Mouse (Mus musculus): ENCODE results near the gene Etl4. TPM values are rescaled to one million over a fixed set of nuclear protein-coding genes. Genes with fewer than 3 reads are reported as not detected.
A peak's percentile ranks its signal among the peaks of the same experiment; 100 is the strongest.

Gene Etl4
- polyA plus RNA-seq, 1 experiment from 2014 or later = 27.7 TPM

GRCm38 (mm10) chr2:20747723-20748122 lies 838.1 kb downstream of the Etl4 start:
- no peak for ATAC-seq

GRCm38 (mm10) chr2:20748481-20748880 lies 838.9 kb downstream of the Etl4 start:
- no peak for ATAC-seq
- H3K4me1 ChIP-seq (ENCODE audit: control insufficient read depth, insufficient read depth, low read length) = peaks cover 10% of the 10 kb centered on the region
- 0 out of 2 replicates have a peak, but pooled peaks cover 2% of the 10 kb centered on the region for H3K36me3 ChIP-seq (ENCODE audit: control insufficient read depth, insufficient read depth, low read length)
- H3K27me3 ChIP-seq (replicated peaks; ENCODE audit: control insufficient read depth, insufficient read depth, low read length) = no peaks in the 10 kb centered on the region
- no peaks in the 10 kb centered on the region for H3K9me3 ChIP-seq (ENCODE audit: control insufficient read depth, low read length)
- H3K4me2 ChIP-seq (ENCODE audit: low read depth, low read length) = no peak overlapping the region
- no peak overlapping the region for H3K9ac ChIP-seq (ENCODE audit: low read depth, low read length)
- 67% methylated on average over 1 of the region's 1 CpGs for WGBS
- H3K27ac ChIP-seq (ENCODE audit: low read length) = no peak overlapping the region
- H3K4me3 ChIP-seq (ENCODE audit: low read length) = no peak overlapping the region

More at GRCm38 (mm10) chr2:20747723-20748122, 838.1 kb downstream of the Etl4 start:
- H3K27me3 ChIP-seq (replicated peaks; ENCODE audit: control insufficient read depth, insufficient read depth, low read length) = no peaks in the 10 kb centered on the region
- H3K4me2 ChIP-seq (ENCODE audit: low read depth, low read length) = no peak overlapping the region
- 0 out of 2 replicates have a peak, but pooled peaks cover 2% of the 10 kb centered on the region for H3K36me3 ChIP-seq (ENCODE audit: control insufficient read depth, insufficient read depth, low read length)
- WGBS = 57% methylated on average over 1 of the region's 1 CpGs
- H3K9me3 ChIP-seq (ENCODE audit: control insufficient read depth, low read length) = no peaks in the 10 kb centered on the region
- H3K4me3 ChIP-seq (ENCODE audit: low read length) = no peak overlapping the region
- peaks cover 5% of the 10 kb centered on the region for H3K4me1 ChIP-seq (ENCODE audit: control insufficient read depth, insufficient read depth, low read length)
- H3K9ac ChIP-seq (ENCODE audit: low read depth, low read length) = no peak overlapping the region
- no peak overlapping the region for H3K27ac ChIP-seq (ENCODE audit: low read length)

- Histone ChIP-seq H3K9ac (ENCODE audit: low read depth, low read length) (no peak overlapping the region), H3K36me3 (ENCODE audit: control insufficient read depth, insufficient read depth, low read length) (0 out of 2 replicates have a peak, but pooled peaks cover 2% of the 10 kb centered on the region), H3K27ac (ENCODE audit: low read length) (no peak overlapping the region), H3K4me3 (ENCODE audit: low read length) (no peak overlapping the region), H3K4me1 (ENCODE audit: control insufficient read depth, insufficient read depth, low read length) (peaks cover 10% of the 10 kb centered on the region), H3K4me2 (ENCODE audit: low read depth, low read length) (no peak overlapping the region), H3K27me3 (replicated peaks; ENCODE audit: control insufficient read depth, insufficient read depth, low read length) (no peaks in the 10 kb centered on the region), H3K9me3 (ENCODE audit: control insufficient read depth, low read length) (no peaks in the 10 kb centered on the region)
- ATAC-seq = no peak
- 83% methylated on average over 3 of the region's 3 CpGs for WGBS
These were observed 840.1 kb downstream of the Etl4 start for GRCm38 (mm10) chr2:20749687-20750086.

GRCm38 (mm10) chr2:20753282-20754110 lies 843.9 kb downstream of the Etl4 start:
- 62% methylated on average over 8 of the region's 8 CpGs for WGBS
- H3K4me2 ChIP-seq (ENCODE audit: low read depth, low read length) = no peak overlapping the region
- no peak overlapping the region for H3K9ac ChIP-seq (ENCODE audit: low read depth, low read length)
- ATAC-seq = peak; percentile 96
- H3K9me3 ChIP-seq (ENCODE audit: control insufficient read depth, low read length) = no peaks in the 10 kb centered on the region
- peak overlapping the region; percentile 78 for H3K27ac ChIP-seq (ENCODE audit: low read length)
- peaks cover 10% of the 10 kb centered on the region for H3K4me1 ChIP-seq (ENCODE audit: control insufficient read depth, insufficient read depth, low read length)
- H3K27me3 ChIP-seq (replicated peaks; ENCODE audit: control insufficient read depth, insufficient read depth, low read length) = no peaks in the 10 kb centered on the region
- H3K36me3 ChIP-seq (ENCODE audit: control insufficient read depth, insufficient read depth, low read length) = no peaks in the 10 kb centered on the region
- no peak overlapping the region for H3K4me3 ChIP-seq (ENCODE audit: low read length)

- no peak overlapping the region for H3K27ac ChIP-seq (ENCODE audit: low read length)
- no peak overlapping the region for H3K9ac ChIP-seq (ENCODE audit: low read depth, low read length)
- WGBS = 82% methylated on average over 3 of the region's 3 CpGs
- no peaks in the 10 kb centered on the region for H3K36me3 ChIP-seq (ENCODE audit: control insufficient read depth, insufficient read depth, low read length)
- H3K9me3 ChIP-seq (ENCODE audit: control insufficient read depth, low read length) = no peaks in the 10 kb centered on the region
- no peak overlapping the region for H3K4me3 ChIP-seq (ENCODE audit: low read length)
- H3K4me1 ChIP-seq (ENCODE audit: control insufficient read depth, insufficient read depth, low read length) = peaks cover 17% of the 10 kb centered on the region
- no peak overlapping the region for H3K4me2 ChIP-seq (ENCODE audit: low read depth, low read length)
- ATAC-seq = no peak
- no peaks in the 10 kb centered on the region for H3K27me3 ChIP-seq (replicated peaks; ENCODE audit: control insufficient read depth, insufficient read depth, low read length)
These were observed 847.4 kb downstream of the Etl4 start for GRCm38 (mm10) chr2:20756964-20757363.

GRCm38 (mm10) chr2:20759045-20759662 lies 849.6 kb downstream of the Etl4 start:
- peak; percentile 83 for ATAC-seq
- no peak overlapping the region for H3K9ac ChIP-seq (ENCODE audit: low read depth, low read length)
- WGBS = 58% methylated on average over 7 of the region's 7 CpGs
- no peaks in the 10 kb centered on the region for H3K9me3 ChIP-seq (ENCODE audit: control insufficient read depth, low read length)
- H3K4me2 ChIP-seq (ENCODE audit: low read depth, low read length) = peak overlapping the region; percentile 7; the same call in 1 of the 2 replicates
- 0 out of 2 replicates have a peak, but pooled peaks cover 9% of the 10 kb centered on the region for H3K4me1 ChIP-seq (ENCODE audit: control insufficient read depth, insufficient read depth, low read length)
- no peak overlapping the region for H3K4me3 ChIP-seq (ENCODE audit: low read length)
- peak overlapping the region; percentile 71 for H3K27ac ChIP-seq (ENCODE audit: low read length)
- H3K36me3 ChIP-seq (ENCODE audit: control insufficient read depth, insufficient read depth, low read length) = no peaks in the 10 kb centered on the region
- no peaks in the 10 kb centered on the region for H3K27me3 ChIP-seq (replicated peaks; ENCODE audit: control insufficient read depth, insufficient read depth, low read length)

- WGBS = 63% methylated on average over 5 of the region's 5 CpGs
- no peaks in the 10 kb centered on the region for H3K27me3 ChIP-seq (replicated peaks; ENCODE audit: control insufficient read depth, insufficient read depth, low read length)
- no peak overlapping the region for H3K4me2 ChIP-seq (ENCODE audit: low read depth, low read length)
- H3K9me3 ChIP-seq (ENCODE audit: control insufficient read depth, low read length) = no peaks in the 10 kb centered on the region
- no peak overlapping the region for H3K4me3 ChIP-seq (ENCODE audit: low read length)
- peak overlapping the region; percentile 78 for H3K27ac ChIP-seq (ENCODE audit: low read length)
- H3K4me1 ChIP-seq (ENCODE audit: control insufficient read depth, insufficient read depth, low read length) = 0 out of 2 replicates have a peak, but pooled peaks cover 9% of the 10 kb centered on the region
- H3K36me3 ChIP-seq (ENCODE audit: control insufficient read depth, insufficient read depth, low read length) = no peaks in the 10 kb centered on the region
- ATAC-seq = peak; percentile 19
- H3K9ac ChIP-seq (ENCODE audit: low read depth, low read length) = no peak overlapping the region
These were observed 851.7 kb downstream of the Etl4 start for GRCm38 (mm10) chr2:20761320-20761719.

GRCm38 (mm10) chr2:20761751-20762150 lies 852.2 kb downstream of the Etl4 start:
- Histone ChIP-seq H3K4me3 (ENCODE audit: low read length) (no peak overlapping the region), H3K27me3 (replicated peaks; ENCODE audit: control insufficient read depth, insufficient read depth, low read length) (no peaks in the 10 kb centered on the region), H3K27ac (ENCODE audit: low read length) (peak overlapping the region; percentile 78), H3K4me1 (ENCODE audit: control insufficient read depth, insufficient read depth, low read length) (0 out of 2 replicates have a peak, but pooled peaks cover 9% of the 10 kb centered on the region), H3K4me2 (ENCODE audit: low read depth, low read length) (no peak overlapping the region), H3K36me3 (ENCODE audit: control insufficient read depth, insufficient read depth, low read length) (no peaks in the 10 kb centered on the region), H3K9ac (ENCODE audit: low read depth, low read length) (no peak overlapping the region), H3K9me3 (ENCODE audit: control insufficient read depth, low read length) (no peaks in the 10 kb centered on the region)
- WGBS = 87% methylated on average over 3 of the region's 3 CpGs
- ATAC-seq = 0 out of 2 replicates have a peak, but pooled peaks have one; percentile 5

- H3K9ac ChIP-seq (ENCODE audit: low read depth, low read length) = no peak overlapping the region
- no peaks in the 10 kb centered on the region for H3K9me3 ChIP-seq (ENCODE audit: control insufficient read depth, low read length)
- 77% methylated on average over 4 of the region's 4 CpGs for WGBS
- H3K4me1 ChIP-seq (ENCODE audit: control insufficient read depth, insufficient read depth, low read length) = 0 out of 2 replicates have a peak, but pooled peaks cover 9% of the 10 kb centered on the region
- ATAC-seq = no peak
- H3K4me3 ChIP-seq (ENCODE audit: low read length) = no peak overlapping the region
- H3K27me3 ChIP-seq (replicated peaks; ENCODE audit: control insufficient read depth, insufficient read depth, low read length) = no peaks in the 10 kb centered on the region
- H3K36me3 ChIP-seq (ENCODE audit: control insufficient read depth, insufficient read depth, low read length) = no peaks in the 10 kb centered on the region
- no peak overlapping the region for H3K27ac ChIP-seq (ENCODE audit: low read length)
- H3K4me2 ChIP-seq (ENCODE audit: low read depth, low read length) = no peak overlapping the region
These were observed 854.1 kb downstream of the Etl4 start for GRCm38 (mm10) chr2:20763511-20764212.

Data from intestine, embryonic 16.5 days (tissue).